Mouse (Mus musculus) layer of hippocampus, postnatal 36 days (tissue): ENCODE data around the gene Cyp3a41a. TPM values are rescaled to one million over a fixed set of nuclear protein-coding genes. Genes with fewer than 3 reads are reported as not detected.
"Not testable (repeated sequence)": the region's sequence is repeated elsewhere in the genome, so short reads cannot be mapped to it uniquely, and the experiment has no call there.

Experiments
- DNase-seq, 2 experiments: peaks; one replicate each; pipeline ENCODE4 v3.0.0; 2022
- total RNA-seq, 2 experiments: library from RNA; stranded (reverse); gene quantifications; 2 replicates each; pipeline ENCODE4 v1.2.3; 2021

Gene Cyp3a41a
- total RNA-seq: not detected

DNA sequence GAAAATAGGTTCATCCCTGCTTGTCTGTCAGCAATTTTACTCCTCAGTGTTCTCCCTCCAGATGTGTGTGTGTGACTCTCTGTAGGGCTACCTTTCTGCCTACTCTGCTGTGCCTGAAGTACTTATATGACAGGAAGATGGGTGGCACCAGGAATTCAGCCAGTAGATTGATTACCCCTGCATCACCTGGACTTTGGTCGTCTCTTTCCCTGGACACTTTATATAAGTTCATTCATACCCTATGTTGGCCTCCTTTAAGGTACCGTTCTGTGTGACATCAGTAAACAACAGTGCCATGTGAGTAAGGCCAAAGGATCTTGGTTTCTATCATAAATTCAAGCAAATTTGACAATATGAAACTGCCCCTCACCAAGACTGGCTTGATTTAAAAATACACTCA is at the start of gene Cyp3a41a:
TSS of gene Cyp3a41a (minus strand) at position 101 of the 400 bp plus-strand sequence.
- not testable (repeated sequence) for DNase-seq

DNA sequence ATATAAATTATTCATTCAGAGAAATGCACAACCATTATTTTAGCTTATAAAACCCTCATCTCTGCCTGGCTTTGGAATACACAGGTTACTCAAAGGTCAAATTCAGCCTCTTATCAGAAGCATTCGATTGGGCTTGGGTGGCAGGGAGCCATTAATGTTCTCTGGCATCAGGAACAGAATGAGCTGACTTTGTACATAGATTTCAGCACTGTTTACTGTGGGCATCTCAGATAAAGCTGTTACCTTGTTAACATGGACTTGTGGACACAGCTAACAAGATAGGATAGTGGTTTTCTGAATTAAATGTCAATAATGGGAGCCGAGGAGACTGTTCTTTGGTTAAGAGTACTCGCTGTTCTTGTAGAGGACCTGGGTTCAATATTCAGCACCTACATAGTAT is 17.6 kb upstream of the Cyp3a41a start:
- DNase-seq: not testable (repeated sequence)

DNA sequence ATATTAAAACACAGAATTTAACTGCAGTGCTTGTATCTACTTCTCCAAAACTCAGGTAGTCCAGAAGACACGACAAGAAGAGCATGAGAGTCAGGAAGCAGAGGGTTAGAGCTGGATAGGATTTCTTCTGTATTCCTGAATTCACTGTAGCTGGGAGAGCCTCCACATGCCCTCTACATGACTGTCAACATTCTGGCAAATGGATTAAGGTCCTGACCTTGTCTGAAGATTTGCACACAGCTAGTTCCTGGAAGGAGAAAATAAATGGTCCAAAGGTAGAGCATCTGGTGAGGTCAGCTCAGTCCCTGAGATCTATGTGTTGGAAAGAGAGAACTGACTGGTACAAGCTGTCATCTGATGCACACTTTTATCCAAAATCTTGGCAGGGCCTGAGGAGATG is 5.6 kb downstream of the Cyp3a41a start:
- not testable (repeated sequence) for DNase-seq

DNA sequence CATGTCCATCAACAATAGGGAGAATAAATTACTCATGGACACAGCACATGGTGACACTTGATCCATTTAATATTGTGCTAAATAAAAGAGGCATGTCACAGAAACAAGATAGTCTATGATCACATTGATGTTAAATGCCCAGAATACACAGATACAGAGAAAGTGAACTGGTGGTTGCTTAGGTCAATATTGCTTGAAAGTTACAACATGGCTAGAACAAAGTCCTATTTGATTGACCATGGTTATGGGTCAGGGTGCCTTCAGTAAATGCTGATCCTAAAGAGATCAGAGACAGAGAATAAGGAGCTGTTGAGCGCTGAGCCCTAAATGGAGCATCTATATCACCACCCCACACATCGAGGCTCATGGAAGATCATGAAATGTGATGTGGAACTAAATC is 12.6 kb downstream of the Cyp3a41a start:
- DNase-seq: not testable (repeated sequence)

DNA sequence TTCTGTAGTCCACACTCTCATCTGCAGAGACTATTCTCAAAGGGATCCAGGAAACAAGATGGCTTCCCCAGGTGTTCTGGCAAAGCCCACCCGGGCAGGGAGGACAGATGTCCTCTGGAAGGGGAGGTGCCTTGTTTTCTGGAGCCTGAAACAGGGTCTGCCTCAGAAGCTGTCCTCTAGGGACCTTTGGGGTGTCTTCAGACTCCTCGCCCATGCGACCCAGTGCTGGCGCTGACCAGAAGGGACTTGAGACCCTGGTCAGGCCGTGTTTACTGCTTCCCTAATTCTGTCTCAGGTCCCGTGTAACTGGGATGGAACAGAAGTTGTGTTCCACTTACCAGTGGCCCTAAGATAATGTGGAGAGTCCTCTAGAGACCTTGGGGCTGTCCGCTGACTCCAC is 57.9 kb downstream of the Cyp3a41a start:
- no peak for DNase-seq

DNA sequence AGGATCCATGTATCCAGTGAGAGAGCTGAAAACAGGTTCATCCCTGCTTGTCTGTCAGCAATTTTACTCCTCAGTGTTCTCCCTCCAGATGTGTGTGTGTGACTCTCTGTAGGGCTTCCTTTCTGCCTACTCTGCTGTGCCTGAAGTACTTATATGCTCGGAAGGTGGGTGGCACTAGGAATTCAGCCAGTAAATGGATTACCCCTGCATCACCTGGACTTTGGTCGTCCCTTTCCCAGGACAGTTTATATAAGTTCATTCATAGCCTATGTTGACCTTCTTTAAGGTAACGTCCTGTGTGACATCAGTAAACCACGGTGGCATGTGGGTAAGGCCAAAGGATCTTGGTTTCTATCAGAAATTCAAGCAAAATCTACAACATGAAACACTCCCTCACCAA is 72.2 kb downstream of the Cyp3a41a start:
- DNase-seq: no peak

Other genes starting within 250 kb of the Cyp3a41a start
- gene Cyp3a41b, start 135.4 kb downstream of the Cyp3a41a start, total RNA-seq: not detected
- not detected for gene Cyp3a44, start 85.7 kb upstream of the Cyp3a41a start, total RNA-seq
- not detected for gene Cyp3a11, start 159.8 kb upstream of the Cyp3a41a start, total RNA-seq